Mouse (Mus musculus) left cerebral cortex, postnatal 4 days (tissue): Measurements from ENCODE around the gene Saxo2. TPM values are rescaled to one million over a fixed set of nuclear protein-coding genes. Genes with fewer than 3 reads are reported as not detected.

Experiments used
- DNase-seq: peaks from one replicate; pipeline ENCODE4 v3.0.0-alpha.2; 2022
- intact Hi-C: fragments of 180-260 bp; cut with DNase I; formaldehyde crosslinking; loops from one replicate; pipeline ENCODE4 v1.15.1; 2025
- total RNA-seq, 2 experiments: library from RNA; stranded (reverse); gene quantifications; 2 replicates each; pipeline ENCODE4 v1.2.3; 2021

Saxo2 gene
- total RNA-seq, result 10 to 100 TPM in 1 of 2 experiments, 1 to 10 TPM in 1; 8.9 to 14.2 TPM

DNA sequence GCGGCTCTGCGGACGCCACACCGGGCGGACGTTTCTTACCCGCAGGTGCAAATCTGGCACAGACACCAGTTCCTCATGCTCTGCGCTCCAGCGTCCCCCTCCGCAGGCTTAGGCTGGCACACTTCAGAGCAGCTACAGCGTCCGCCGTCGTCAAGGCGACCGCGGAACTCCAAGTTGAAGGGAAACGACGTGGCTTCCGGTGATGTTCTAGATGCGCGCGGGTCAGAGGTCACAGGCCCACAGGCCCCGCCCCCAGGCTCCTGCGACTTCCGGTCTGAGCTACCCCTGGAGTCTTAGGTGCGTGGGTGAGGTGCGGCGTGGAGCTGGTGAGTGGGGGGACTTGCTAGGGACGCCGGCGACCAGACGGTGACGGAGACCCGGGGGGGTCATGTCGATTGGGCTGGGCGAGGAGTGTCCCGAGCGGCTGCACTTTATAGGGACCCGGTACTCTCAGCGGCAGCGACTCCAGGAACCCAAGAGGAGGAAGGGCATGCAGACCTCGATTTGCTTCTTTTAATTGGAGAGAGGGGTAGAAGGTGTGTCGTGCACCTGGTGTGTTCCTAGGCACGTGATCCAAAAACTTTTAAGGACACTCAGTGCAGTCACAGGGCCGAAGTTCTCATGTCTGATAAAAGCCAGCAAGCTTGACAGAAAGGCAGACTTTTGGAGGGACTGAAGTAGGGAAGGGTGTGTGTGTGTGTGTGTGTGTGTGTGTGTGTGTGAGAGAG lies at the start of gene Saxo2, which contains the start of gene Efl1:
Gene Saxo2 (minus strand): TSS at position 176 of the 728 bp plus-strand sequence.
Gene Efl1 (plus strand): TSS at position 262 of the 728 bp plus-strand sequence.
- peak; percentile 95 for DNase-seq
- intact Hi-C loops, result loop anchor here (10.0 kb wide), 1 partner anchor 154 kb away; no protein-coding TSS in a partner anchor

DNA sequence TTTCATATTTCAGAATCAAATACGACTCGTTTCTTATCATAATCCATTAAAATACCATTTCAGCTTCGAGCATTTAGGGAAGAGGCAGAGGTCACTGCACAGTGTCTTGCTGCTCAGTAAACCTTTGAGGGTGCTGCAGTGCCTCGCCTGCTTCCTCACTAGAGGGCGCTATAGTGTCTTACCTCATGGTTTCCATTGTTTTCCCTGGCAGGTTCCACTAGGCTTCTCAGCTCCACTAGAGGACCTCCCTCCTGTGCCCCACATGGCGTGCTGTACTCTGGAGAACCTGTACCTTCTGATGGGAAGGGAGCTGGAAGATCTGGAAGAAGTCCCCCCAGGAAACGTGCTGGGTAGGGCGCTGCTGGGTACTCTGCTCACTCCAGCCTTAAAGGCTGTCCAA lies 49.3 kb upstream of the Saxo2 start:
- intact Hi-C loops, result no loop called here
- DNase-seq, result no peak

- DNase-seq, result no peak
- intact Hi-C loops, result no loop called here
Observed at GRCm38 (mm10) chr7:82691021-82691738, 42.9 kb upstream of the Saxo2 start.

- intact Hi-C loops, result no loop called here
- no peak for DNase-seq
Observed at GRCm38 (mm10) chr7:82688736-82689135, 40.4 kb upstream of the Saxo2 start.

DNA sequence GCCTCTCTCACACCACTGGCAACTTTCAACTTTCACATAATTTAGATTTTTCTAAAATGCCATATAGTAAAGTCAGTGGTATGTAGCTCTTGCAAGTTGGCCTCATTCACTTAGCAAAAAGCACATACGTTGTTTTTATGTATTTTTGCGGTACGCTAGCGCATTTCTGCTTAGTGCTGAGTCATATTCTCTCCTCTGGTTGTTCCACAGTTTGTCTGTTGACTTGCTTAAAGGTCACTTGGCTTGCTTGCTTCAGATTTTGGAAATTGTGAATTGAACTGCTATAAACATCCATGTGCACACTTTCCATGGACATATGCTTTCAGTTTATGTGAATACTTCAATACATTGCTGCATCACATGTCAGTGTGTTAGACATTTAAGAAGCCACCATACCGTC lies 31.6 kb upstream of the Saxo2 start:
- intact Hi-C loops, result no loop called here
- DNase-seq, result no peak

GRCm38 (mm10) chr7:82676834-82677233 lies 28.5 kb upstream of the Saxo2 start:
- no peak for DNase-seq

DNA sequence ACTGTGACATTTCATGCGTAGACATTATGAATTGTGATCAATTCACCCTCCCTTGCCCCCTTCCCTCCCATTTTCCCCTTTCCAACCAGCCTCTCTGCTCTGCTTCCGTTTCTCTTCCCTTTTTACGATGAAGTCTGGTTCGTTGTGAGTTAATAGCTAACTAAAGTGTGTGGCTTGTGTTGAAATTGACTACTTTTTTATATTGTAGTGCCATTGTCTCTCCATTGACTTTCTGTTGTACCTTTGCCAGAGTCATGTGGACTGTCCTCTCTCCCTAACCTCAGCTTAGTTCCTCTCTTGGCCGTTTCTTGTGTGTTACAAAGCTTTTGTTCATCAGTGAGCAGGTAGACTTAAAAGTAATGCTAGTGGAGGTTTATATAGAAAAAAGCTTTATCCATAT lies 27.7 kb upstream of the Saxo2 start:
- DNase-seq, result no peak
- intact Hi-C loops, result no loop called here

More at GRCm38 (mm10) chr7:82676834-82677233, 28.5 kb upstream of the Saxo2 start:
- intact Hi-C loops, result no loop called here

GRCm38 (mm10) chr7:82664604-82665003 lies 16.3 kb upstream of the Saxo2 start:
- no peak for DNase-seq
- intact Hi-C loops, result no loop called here

DNA sequence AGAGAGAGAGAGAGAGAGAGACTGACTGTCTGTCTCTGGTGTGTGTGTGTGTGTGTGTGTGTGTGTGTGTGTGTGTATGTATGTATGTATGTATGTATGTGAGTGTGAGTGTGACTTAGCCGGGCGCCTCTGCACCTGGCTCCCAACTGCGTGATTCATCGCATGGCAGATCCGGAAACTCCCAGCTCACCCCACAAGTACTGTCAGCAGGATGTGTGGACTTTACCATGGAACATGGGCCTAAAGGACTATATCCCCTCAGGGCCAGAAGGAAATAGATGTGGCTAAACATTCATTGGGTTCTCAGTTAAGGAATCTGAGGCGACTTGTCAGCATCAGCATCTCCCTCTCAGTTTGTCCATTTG lies 735 bp upstream of the Saxo2 start:
- DNase-seq, result no peak
- intact Hi-C loops, result loop anchor here (10.0 kb wide), 1 partner anchor 154 kb away; no protein-coding TSS in a partner anchor

- intact Hi-C loops, result loop anchor here (10.0 kb wide), 1 partner anchor 153 kb away; no protein-coding TSS in a partner anchor
- no peak for DNase-seq
Observed at GRCm38 (mm10) chr7:82647909-82648308, 419 bp downstream of the Saxo2 start.

GRCm38 (mm10) chr7:82647183-82647582 lies 1.1 kb downstream of the Saxo2 start:
- DNase-seq, result no peak
- intact Hi-C loops, result loop anchor here (10.0 kb wide), 1 partner anchor 152 kb away; no protein-coding TSS in a partner anchor

DNA sequence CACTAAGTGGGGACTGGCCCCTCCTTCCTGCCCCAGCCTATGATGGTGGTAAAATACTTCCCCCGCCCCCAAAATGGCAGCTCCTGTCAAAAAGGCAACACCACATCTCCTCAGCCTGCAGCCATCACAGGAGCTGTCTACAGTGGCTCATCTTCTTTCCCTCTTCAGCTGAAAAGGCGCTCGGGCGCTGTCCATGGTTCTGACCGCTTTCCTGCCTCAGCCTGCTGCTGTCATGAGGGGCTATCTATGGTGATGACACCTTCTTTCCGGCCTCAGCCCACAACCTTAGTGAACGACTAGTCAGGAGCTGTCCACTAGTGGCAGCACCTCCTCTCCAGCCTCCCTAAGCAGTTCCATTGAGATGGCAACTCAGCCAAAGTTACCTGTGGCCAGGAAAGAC lies 23.0 kb downstream of the Saxo2 start:
- no peak for DNase-seq
- intact Hi-C loops, result no loop called here

GRCm38 (mm10) chr7:82609629-82610028 lies 38.7 kb downstream of the Saxo2 start:
- intact Hi-C loops, result no loop called here
- DNase-seq, result peak; percentile 21

DNA sequence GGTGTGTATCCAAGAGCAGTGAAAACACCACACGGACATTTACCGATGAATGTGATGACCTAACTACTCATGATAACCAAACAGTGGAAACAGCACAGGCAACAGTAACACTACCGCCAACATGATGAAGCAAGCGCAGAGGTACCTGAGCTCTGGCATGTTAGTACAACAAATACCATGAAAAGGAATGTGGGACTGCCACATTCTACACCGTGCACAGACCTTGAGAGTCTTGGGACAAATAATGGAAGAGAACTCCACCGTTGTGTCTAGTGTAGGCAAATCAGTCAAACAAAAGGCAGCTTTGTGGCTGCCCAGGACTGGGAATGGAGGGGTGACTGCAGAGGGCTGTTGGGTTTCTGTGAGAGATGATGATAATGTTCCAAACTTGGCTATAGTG lies 42.9 kb downstream of the Saxo2 start:
- intact Hi-C loops, result no loop called here
- no peak for DNase-seq

DNA sequence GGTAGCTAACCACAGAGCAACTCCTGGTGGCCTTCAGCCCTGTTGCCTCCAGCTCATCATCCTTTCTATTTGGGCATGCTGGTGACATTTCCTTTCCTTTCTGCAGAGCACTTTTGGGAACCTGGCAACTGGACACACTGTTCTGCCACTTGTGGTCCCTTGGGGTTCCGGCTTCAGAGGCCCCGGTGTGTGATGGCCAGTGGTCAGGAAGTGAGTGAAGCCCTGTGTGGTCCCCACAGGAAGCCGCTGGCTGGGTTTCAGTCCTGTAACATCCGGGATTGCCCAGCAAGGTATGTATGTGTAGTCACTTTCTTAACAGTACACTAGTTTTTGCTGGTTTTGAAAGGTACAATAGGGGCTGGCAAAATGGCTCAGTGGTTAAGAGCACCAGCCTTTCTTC lies 46.3 kb downstream of the Saxo2 start:
- no peak for DNase-seq
- intact Hi-C loops, result no loop called here

- DNase-seq, result no peak
- intact Hi-C loops, result no loop called here
Observed at GRCm38 (mm10) chr7:82590931-82591330, 57.4 kb downstream of the Saxo2 start.

Other genes starting within 250 kb of the Saxo2 start
- gene Efl1, start 86 bp upstream of the Saxo2 start, total RNA-seq, result 10 to 100 TPM; 20.3 to 22.5 TPM
- gene Mex3b, start 218.8 kb upstream of the Saxo2 start, total RNA-seq, result 10 to 100 TPM; 73.8 to 79.0 TPM